Mouse (Mus musculus): Measurements from ENCODE around the gene Sh3bgrl3. TPM values are rescaled to one million over a fixed set of nuclear protein-coding genes. Genes with fewer than 3 reads are reported as not detected.

The Sh3bgrl3 gene
- polyA plus RNA-seq, 1 experiment = 375 TPM

DNA sequence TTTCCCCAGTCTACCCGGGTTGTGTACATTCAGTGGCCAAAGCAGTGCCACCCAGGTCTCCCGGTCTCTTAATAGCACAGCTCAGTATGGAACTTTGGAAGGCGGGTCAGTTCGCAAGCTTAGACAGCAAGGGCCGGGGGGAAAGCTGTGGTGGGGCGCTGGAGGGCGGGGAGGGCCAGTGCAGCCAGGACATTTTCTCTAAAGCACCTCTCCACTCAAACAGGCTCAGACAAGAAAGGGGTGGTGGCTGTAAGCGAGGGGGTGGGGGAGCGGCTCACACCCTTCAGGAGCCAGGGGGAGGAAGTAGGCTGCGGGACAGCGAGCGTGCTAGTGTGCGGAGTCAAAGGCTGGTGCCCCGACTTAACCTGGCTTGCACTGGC, 384 bp upstream of the Sh3bgrl3 start:
- peaks cover 8% of the 10 kb centered on the region for H3K79me3 ChIP-seq (ENCODE audit: low read depth)
- peak overlapping the region; percentile 59 for H3ac ChIP-seq (ENCODE audit: control insufficient read depth, insufficient read length, low read depth)
- H3K79me2 ChIP-seq (ENCODE audit: control insufficient read depth, insufficient read depth) = peaks cover 17% of the 10 kb centered on the region
- H3K27me3 ChIP-seq (ENCODE audit: control insufficient read depth, insufficient read depth, insufficient read length) = no peaks in the 10 kb centered on the region
- TF ChIP-seq CEBPB (IDR thresholded peaks at IDR 0.05; ENCODE audit: low read depth) (no peak), FOSL1 (IDR thresholded peaks at IDR 0.05; ENCODE audit: insufficient read depth, low read length, poor library complexity, severe bottlenecking) (no peak), MAX (IDR thresholded peaks at IDR 0.05) (no peak)
- H3K4me3 ChIP-seq (ENCODE audit: insufficient read depth, poor library complexity, severe bottlenecking) = peak overlapping the region; percentile 64
- H3K36me3 ChIP-seq (ENCODE audit: control insufficient read depth, insufficient read depth) = peaks cover 5% of the 10 kb centered on the region

DNA sequence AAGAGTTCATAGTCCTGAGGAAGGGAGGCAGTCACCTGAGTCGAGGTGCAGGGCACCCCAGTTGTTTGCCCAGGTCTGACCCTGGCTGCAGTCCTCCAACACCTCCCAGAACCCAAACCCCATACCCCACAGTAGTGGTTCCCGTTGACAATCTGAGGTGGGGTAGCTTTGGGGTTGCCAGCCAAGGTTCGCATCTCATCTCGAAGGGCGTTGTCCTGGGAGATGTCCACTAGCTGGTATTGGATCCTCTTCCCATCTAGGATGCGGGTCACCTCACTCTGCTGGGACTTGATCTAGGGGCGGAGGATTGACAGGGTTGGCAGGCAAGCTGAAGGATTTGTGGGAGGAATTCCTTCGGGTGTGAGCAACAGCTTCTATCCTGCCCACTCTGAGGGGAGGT, 796 bp downstream of the Sh3bgrl3 start:
- Histone ChIP-seq H3ac (ENCODE audit: control insufficient read depth, insufficient read length, low read depth) (peak overlapping the region; percentile 72), H3K79me3 (ENCODE audit: low read depth) (peaks cover 8% of the 10 kb centered on the region), H3K4me3 (ENCODE audit: insufficient read depth, poor library complexity, severe bottlenecking) (peak overlapping the region; percentile 64), H3K79me2 (ENCODE audit: control insufficient read depth, insufficient read depth) (peaks cover 17% of the 10 kb centered on the region), H3K36me3 (ENCODE audit: control insufficient read depth, insufficient read depth) (peaks cover 5% of the 10 kb centered on the region), H3K27me3 (ENCODE audit: control insufficient read depth, insufficient read depth, insufficient read length) (no peaks in the 10 kb centered on the region)
- TF ChIP-seq MYOG (IDR thresholded peaks at IDR 0.05; ENCODE audit: control insufficient read depth, extremely low read depth, insufficient read length) (no peak), FOSL1 (IDR thresholded peaks at IDR 0.05; ENCODE audit: insufficient read depth, low read length, poor library complexity, severe bottlenecking) (no peak), CEBPB (IDR thresholded peaks at IDR 0.05; ENCODE audit: low read depth) (no peak), USF1 (IDR thresholded peaks at IDR 0.05; ENCODE audit: low read depth) (no peak), CTCF (IDR thresholded peaks at IDR 0.05; ENCODE audit: control insufficient read depth, insufficient read depth, insufficient read length) (no peak), MYOD1 (IDR thresholded peaks at IDR 0.05; ENCODE audit: control insufficient read depth, insufficient read length, low read depth) (no peak), MAX (IDR thresholded peaks at IDR 0.05) (no peak)

DNA sequence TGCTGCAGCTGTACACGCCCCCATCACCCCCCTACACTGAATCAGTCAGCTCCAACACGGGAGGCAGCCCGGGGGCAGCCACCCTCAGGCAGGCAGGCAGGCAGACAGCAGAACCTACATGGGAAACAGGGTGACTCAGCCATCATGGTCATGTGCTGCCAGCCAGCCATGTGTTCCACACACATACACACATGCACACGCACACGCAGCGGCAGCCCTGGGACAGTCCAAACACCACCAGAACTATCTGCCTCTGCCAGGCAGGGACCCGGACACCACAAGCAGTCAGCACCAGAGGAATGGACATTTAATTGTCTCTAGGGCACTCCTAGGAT, 1.5 kb downstream of the Sh3bgrl3 start:
- Histone ChIP-seq H3K79me2 (ENCODE audit: control insufficient read depth, insufficient read depth) (peaks cover 17% of the 10 kb centered on the region), H3K36me3 (ENCODE audit: control insufficient read depth, insufficient read depth) (peaks cover 5% of the 10 kb centered on the region), H3K4me3 (ENCODE audit: insufficient read depth, poor library complexity, severe bottlenecking) (no peak overlapping the region), H3K79me3 (ENCODE audit: low read depth) (peaks cover 8% of the 10 kb centered on the region), H3K27me3 (ENCODE audit: control insufficient read depth, insufficient read depth, insufficient read length) (no peaks in the 10 kb centered on the region), H3ac (ENCODE audit: control insufficient read depth, insufficient read length, low read depth) (no peak overlapping the region)
- no peak for TF ChIP-seq FOSL1 (IDR thresholded peaks at IDR 0.05; ENCODE audit: insufficient read depth, low read length, poor library complexity, severe bottlenecking)
- no peak for TF ChIP-seq CTCF (IDR thresholded peaks at IDR 0.05; ENCODE audit: control insufficient read depth, insufficient read depth, insufficient read length)
- TF ChIP-seq MYOG (IDR thresholded peaks at IDR 0.05; ENCODE audit: control insufficient read depth, extremely low read depth, insufficient read length) = no peak
- TF ChIP-seq CEBPB (IDR thresholded peaks at IDR 0.05; ENCODE audit: low read depth) = no peak
- TF ChIP-seq MAX (IDR thresholded peaks at IDR 0.05) = no peak
- no peak for TF ChIP-seq MYOD1 (IDR thresholded peaks at IDR 0.05; ENCODE audit: control insufficient read depth, insufficient read length, low read depth)
- no peak for TF ChIP-seq USF1 (IDR thresholded peaks at IDR 0.05; ENCODE audit: low read depth)

DNA sequence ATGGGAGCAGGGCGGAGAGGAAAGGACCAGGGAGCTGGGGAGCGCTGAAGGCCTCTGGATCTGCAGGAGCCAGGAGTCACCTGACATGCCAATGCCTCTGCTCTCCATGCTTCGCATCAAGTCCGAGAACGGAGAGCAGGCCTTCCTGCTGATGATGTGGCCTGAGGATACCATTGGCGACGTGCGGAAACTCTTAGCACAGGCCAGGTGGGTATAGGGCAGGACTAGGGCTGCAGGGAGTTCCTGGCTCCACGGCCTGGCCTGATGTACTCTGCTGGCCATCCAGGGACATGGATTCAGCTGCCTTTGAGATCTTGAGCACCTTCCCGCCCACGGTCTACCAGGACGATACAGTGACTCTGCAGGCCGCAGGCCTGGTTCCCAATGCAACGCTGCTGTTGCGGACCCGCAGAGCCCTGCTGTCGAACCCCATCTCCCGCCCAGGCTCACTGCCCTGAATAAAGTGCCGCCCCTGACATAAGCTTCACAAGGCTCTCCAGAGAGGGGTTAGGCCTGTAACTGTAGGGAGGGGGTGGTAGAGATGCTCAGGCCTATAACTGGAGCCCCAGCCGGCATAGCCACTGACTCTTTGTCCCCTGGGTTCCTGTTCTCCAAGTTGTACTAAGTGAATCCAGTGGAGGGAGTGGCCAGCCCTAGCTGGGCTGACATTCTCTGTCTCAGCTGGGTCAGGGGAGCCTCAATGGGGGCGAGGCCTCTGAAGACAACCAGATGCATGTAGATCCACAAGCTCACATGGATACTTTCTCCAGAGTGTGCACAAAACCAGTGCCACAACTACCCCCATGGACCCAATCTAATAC, 2.1 kb downstream of the Sh3bgrl3 start:
- TF ChIP-seq USF1 (IDR thresholded peaks at IDR 0.05; ENCODE audit: low read depth) (no peak), MYOG (IDR thresholded peaks at IDR 0.05; ENCODE audit: control insufficient read depth, extremely low read depth, insufficient read length) (no peak), MYOD1 (IDR thresholded peaks at IDR 0.05; ENCODE audit: control insufficient read depth, insufficient read length, low read depth) (no peak), MAX (IDR thresholded peaks at IDR 0.05) (no peak), CTCF (IDR thresholded peaks at IDR 0.05; ENCODE audit: control insufficient read depth, insufficient read depth, insufficient read length) (no peak), FOSL1 (IDR thresholded peaks at IDR 0.05; ENCODE audit: insufficient read depth, low read length, poor library complexity, severe bottlenecking) (no peak), CEBPB (IDR thresholded peaks at IDR 0.05; ENCODE audit: low read depth) (no peak)
- Histone ChIP-seq H3K36me3 (ENCODE audit: control insufficient read depth, insufficient read depth) (peaks cover 5% of the 10 kb centered on the region), H3K4me3 (ENCODE audit: insufficient read depth, poor library complexity, severe bottlenecking) (no peak overlapping the region), H3ac (ENCODE audit: control insufficient read depth, insufficient read length, low read depth) (no peak overlapping the region), H3K79me2 (ENCODE audit: control insufficient read depth, insufficient read depth) (peaks cover 17% of the 10 kb centered on the region), H3K79me3 (ENCODE audit: low read depth) (peaks cover 8% of the 10 kb centered on the region), H3K27me3 (ENCODE audit: control insufficient read depth, insufficient read depth, insufficient read length) (no peaks in the 10 kb centered on the region)

DNA sequence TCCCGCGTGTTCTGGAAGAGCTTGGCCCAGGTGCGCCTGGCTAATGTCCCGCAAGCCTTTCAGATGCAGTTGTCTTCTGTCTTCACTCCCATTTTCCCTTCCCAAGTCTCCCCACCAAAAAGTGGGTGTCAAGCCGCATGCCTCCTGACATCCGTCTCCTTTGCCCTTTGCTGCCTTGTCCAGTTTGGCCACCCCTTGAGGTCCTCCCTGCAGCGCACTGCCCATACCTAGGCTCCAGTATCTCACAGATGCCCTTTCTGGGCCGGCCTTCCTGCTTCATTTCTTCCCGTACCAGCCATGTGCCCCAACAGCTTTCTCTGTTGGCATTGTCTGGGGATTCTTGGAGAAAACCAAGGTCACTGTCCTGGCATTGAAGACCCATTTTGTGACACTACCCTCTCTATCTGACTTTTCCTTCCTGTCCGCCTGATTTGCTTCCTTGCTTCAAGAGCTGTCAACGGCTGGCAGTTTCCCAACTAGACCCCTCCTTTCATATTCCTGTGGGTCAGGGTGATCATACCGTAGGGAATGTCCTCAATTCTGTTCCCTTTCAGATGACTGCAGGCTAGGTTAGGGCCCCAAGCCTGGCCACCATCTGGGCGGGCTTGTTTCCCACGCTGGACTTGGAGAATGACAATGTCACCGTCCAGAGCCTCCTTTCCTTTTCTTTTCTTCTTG, 3.1 kb downstream of the Sh3bgrl3 start:
- Histone ChIP-seq H3K4me3 (ENCODE audit: insufficient read depth, poor library complexity, severe bottlenecking) (no peak overlapping the region), H3K79me2 (ENCODE audit: control insufficient read depth, insufficient read depth) (peaks cover 17% of the 10 kb centered on the region), H3K79me3 (ENCODE audit: low read depth) (peaks cover 8% of the 10 kb centered on the region), H3K27me3 (ENCODE audit: control insufficient read depth, insufficient read depth, insufficient read length) (no peaks in the 10 kb centered on the region), H3K36me3 (ENCODE audit: control insufficient read depth, insufficient read depth) (peaks cover 5% of the 10 kb centered on the region), H3ac (ENCODE audit: control insufficient read depth, insufficient read length, low read depth) (no peak overlapping the region)
- TF ChIP-seq USF1 (IDR thresholded peaks at IDR 0.05; ENCODE audit: low read depth) = no peak
- no peak for TF ChIP-seq MYOD1 (IDR thresholded peaks at IDR 0.05; ENCODE audit: control insufficient read depth, insufficient read length, low read depth)
- no peak for TF ChIP-seq CTCF (IDR thresholded peaks at IDR 0.05; ENCODE audit: control insufficient read depth, insufficient read depth, insufficient read length)
- no peak for TF ChIP-seq MYOG (IDR thresholded peaks at IDR 0.05; ENCODE audit: control insufficient read depth, extremely low read depth, insufficient read length)
- no peak for TF ChIP-seq CEBPB (IDR thresholded peaks at IDR 0.05; ENCODE audit: low read depth)
- TF ChIP-seq FOSL1 (IDR thresholded peaks at IDR 0.05; ENCODE audit: insufficient read depth, low read length, poor library complexity, severe bottlenecking) = no peak
- TF ChIP-seq MAX (IDR thresholded peaks at IDR 0.05) = no peak

All from C2C12 (cell line).